Mouse (Mus musculus) granulocyte monocyte progenitor cell, adult 5-6 weeks (primary cell): ENCODE data around the gene Slc17a4. TPM values are rescaled to one million over a fixed set of nuclear protein-coding genes. Genes with fewer than 3 reads are reported as not detected.

Experiments used
- ATAC-seq: replicated peaks from 2 replicates; pipeline ENCODE4 v1.8.0; 2016; ENCODE audit warnings: mild to moderate bottlenecking, moderate TSS enrichment, inconsistent platforms; ENCODE audit not compliant: poor library complexity, severe bottlenecking
- total RNA-seq, 2 experiments: library from RNA; stranded (forward) in 1 of 2; stranded (reverse) in 1 of 2; fragments of 200-712, 200-1000 nt in 1 of 2; fragments of >200 nt in 1 of 2; fragmentation: Nextera tagmentation in 1 of 2; gene quantifications; 2 replicates each; pipeline ENCODE4 v1.2.3; 2014 to 2017

The Slc17a4 gene
- total RNA-seq (2014; fragmentation: Nextera tagmentation) (not detected in 2 replicates), total RNA-seq (2017) (not detected in 2 replicates)

- ATAC-seq, result no peak
These were observed at the start of gene Slc17a4 for GRCm38 (mm10) chr13:23914376-23915167. Slc17a4 (minus strand) TSS chr13:23915009.

- ATAC-seq, result no peak
These were observed 45.0 kb upstream of the Slc17a4 start for GRCm38 (mm10) chr13:23959776-23960175.

- no peak for ATAC-seq
These were observed 36.1 kb upstream of the Slc17a4 start for GRCm38 (mm10) chr13:23950928-23951327.

- no peak for ATAC-seq
These were observed 34.9 kb upstream of the Slc17a4 start for GRCm38 (mm10) chr13:23949484-23950246.

GRCm38 (mm10) chr13:23946254-23946653, 31.4 kb upstream of the Slc17a4 start:
- ATAC-seq, result no peak

- ATAC-seq, result no peak
These were observed 28.1 kb upstream of the Slc17a4 start for GRCm38 (mm10) chr13:23942861-23943260.

DNA sequence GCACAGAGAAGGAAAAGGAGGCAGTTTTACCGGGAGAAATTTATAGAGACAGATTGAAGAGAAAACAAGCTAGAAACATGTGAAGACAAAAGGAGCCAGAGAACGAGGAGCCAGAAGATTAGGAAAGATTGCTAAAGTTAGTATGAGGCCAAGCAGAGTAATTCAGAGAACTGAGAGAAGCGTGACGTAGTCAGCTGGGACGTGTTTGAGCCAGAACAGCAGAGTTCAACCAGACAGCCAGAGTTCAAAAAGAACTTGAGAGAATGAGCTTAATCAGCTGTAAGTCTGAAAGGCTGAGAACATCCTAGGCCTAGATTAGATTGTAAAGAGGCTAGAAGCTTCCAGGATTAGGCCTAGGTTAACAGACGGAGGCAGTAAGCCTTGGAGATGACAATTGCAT, 25.5 kb upstream of the Slc17a4 start:
- no peak for ATAC-seq

- ATAC-seq, result no peak
These were observed 23.9 kb upstream of the Slc17a4 start for GRCm38 (mm10) chr13:23938699-23939098.

GRCm38 (mm10) chr13:23934211-23934520, 19.4 kb upstream of the Slc17a4 start, which contains the start of gene Hist1h2aa:
Hist1h2aa (plus strand) TSS chr13:23934462.
- no peak for ATAC-seq

GRCm38 (mm10) chr13:23933421-23934210, 18.8 kb upstream of the Slc17a4 start, which contains the start of gene Hist1h2ba:
Hist1h2ba (minus strand) TSS chr13:23934156.
- ATAC-seq, result no peak

- ATAC-seq, result no peak
These were observed 16.1 kb upstream of the Slc17a4 start for GRCm38 (mm10) chr13:23930904-23931303.

- ATAC-seq, result no peak
These were observed 15.7 kb upstream of the Slc17a4 start for GRCm38 (mm10) chr13:23930461-23930860.

DNA sequence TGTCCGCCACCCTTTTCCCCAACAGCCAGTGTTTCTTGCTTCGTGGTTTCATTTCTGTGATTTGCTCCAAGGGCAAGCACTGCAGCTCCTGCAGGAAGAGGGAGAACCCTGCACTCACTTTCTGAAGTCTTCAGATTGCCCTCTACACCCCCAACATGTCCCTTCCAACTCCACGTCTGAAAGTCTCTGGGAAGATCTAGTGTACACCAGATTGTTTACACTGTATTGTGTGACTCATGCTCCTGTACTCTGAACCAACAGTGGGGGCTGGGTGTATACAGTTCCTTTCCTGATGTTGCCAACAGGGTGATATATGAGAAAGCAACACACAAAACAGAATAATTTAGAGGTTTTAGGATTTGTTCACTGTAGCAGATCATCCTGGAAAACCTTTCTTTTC, 13.8 kb upstream of the Slc17a4 start:
- ATAC-seq, result no peak

DNA sequence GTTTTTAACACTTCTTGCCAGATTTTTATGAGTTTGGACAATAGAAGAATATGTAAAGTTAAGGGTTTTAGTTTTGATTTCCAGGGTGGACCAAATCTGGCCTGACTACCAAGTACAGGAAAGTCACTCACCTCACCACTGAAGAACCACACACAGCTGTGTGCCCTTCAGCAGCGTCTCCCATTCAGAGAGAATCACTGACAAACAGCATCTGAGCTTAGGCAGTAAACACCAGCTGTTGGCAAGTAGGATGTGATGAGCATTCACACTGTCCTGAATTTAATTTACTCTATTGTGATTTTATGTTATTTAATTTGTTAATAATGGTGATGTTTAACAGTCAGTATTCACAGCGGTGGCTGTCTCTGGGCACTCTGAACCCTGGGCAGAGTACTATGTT, 11.0 kb upstream of the Slc17a4 start:
- ATAC-seq, result no peak

- ATAC-seq, result no peak
These were observed 2.9 kb upstream of the Slc17a4 start for GRCm38 (mm10) chr13:23917674-23918073.

DNA sequence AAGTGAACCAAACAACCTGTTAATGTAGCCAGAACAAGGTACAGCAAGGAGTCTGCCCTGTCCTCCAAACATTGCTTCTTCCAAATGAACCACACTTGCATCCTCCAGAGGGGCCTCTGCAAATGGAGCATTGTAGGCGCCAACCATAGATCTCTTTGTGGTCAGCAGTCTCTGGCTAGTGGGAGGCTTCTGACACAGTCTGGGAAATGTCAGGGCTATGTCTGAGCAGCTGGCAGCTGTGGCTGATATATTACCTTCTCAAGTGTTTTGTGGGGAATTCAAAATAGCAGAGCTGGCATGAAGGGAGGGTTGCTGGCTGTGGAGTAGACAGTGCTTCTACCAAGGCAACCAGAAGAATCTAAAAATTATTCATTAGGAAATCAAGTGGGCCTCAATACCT, 1.3 kb upstream of the Slc17a4 start:
- no peak for ATAC-seq

- peak; percentile 62 for ATAC-seq
These were observed 960 bp downstream of the Slc17a4 start for GRCm38 (mm10) chr13:23913791-23914306.

- ATAC-seq, result peak; percentile 90
These were observed 3.5 kb downstream of the Slc17a4 start for GRCm38 (mm10) chr13:23911335-23911734.

DNA sequence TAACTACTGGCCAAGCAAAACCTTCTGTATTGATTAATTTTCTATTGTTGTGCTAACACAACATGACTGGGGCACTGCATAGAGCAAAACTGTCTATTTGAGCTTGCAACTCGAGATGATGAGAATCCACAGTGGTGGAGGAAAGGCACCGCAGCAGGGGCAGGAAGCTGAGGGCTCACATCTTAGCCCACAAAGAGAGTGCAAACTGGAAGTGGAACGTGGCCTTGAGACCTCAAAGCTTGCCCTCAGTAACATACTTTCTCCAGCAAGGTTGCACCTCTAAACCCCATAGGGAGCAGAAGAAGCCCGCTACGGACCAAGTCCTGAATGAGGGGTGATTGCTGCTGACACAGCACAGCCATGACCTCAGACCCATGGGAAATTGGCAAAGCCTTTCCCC, 4.7 kb downstream of the Slc17a4 start:
- ATAC-seq, result 0 out of 2 replicates have a peak, but pooled peaks have one; percentile 8

DNA sequence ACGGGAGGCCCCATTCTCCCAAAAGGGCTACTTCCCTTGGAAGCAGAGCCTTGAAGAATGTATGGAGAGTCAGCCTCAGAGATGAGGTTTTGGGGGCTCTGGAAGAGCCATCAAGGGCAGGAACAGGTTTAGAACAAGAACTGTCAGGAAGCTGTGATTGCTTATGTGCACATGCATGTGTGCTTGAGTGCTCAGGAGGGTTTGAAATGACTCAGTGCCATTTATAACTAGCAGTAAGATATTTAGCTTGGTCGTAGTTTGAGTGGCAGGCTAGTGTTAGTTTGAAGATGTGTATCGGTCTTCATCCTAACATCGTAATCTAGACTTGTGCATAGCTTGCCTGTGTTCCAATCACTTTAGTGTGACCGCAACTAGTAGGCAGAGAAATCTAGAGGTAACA, 7.9 kb downstream of the Slc17a4 start:
- no peak for ATAC-seq
